Mouse (Mus musculus) frontal cortex, postnatal 25 days (tissue): Measurements from ENCODE around the gene Gm5771.
"Not testable (repeated sequence)": the region's sequence is repeated elsewhere in the genome, so short reads cannot be mapped to it uniquely, and the experiment has no call there.

Experiments used
- DNase-seq, 2 experiments: peaks; one replicate each; pipeline ENCODE4 v3.0.0; 2022; ENCODE audit warnings: low spot score in 2 of 2

Gene Gm5771

GRCm38 (mm10) chr6:41392056-41392455 lies at the start of gene Gm5771:
TSS of gene Gm5771 (plus strand) at chr6:41392356.
- DNase-seq = not testable (repeated sequence)

GRCm38 (mm10) chr6:41353932-41354331 lies 38.2 kb upstream of the Gm5771 start, which contains the start of gene Try10:
TSS of gene Try10 (plus strand) at chr6:41354105.
- no peak for DNase-seq

- DNase-seq = not testable (repeated sequence)
Measured at GRCm38 (mm10) chr6:41373772-41374171, 18.4 kb upstream of the Gm5771 start.

GRCm38 (mm10) chr6:41377578-41377977 lies 14.6 kb upstream of the Gm5771 start, which contains the start of gene Prss3:
TSS of gene Prss3 (minus strand) at chr6:41377678.
- not testable (repeated sequence) for DNase-seq

- no peak for DNase-seq
Measured at GRCm38 (mm10) chr6:41386781-41387180, 5.4 kb upstream of the Gm5771 start.

GRCm38 (mm10) chr6:41391640-41392039 lies 516 bp upstream of the Gm5771 start:
- DNase-seq = not testable (repeated sequence)

GRCm38 (mm10) chr6:41442261-41442660 lies 50.1 kb downstream of the Gm5771 start:
- not testable (repeated sequence) for DNase-seq

GRCm38 (mm10) chr6:41446045-41446444 lies 53.9 kb downstream of the Gm5771 start, which contains the start of gene Gm10334:
TSS of gene Gm10334 (minus strand) at chr6:41446145.
- DNase-seq = not testable (repeated sequence)
